Mouse (Mus musculus) bone marrow macrophage, adult 2 months (primary cell): ENCODE measurements around the gene Entpd8.

ENCODE experiments used
- CTCF ChIP-seq: IDR thresholded peaks from 2 replicates; pipeline ENCODE4 v1.5.1; 2012; ENCODE audit warnings: low read depth, mild to moderate bottlenecking, low read length, moderate library complexity
- POLR2A ChIP-seq: IDR thresholded peaks from 2 replicates; pipeline ENCODE4 v1.6.1; 2012; ENCODE audit warnings: mild to moderate bottlenecking, low read depth, low read length, borderline replicate concordance

GRCm38 (mm10) chr2:25072398-25072797 is 7.7 kb upstream of the Entpd8 start:
- no peak for TF ChIP-seq CTCF
- no peak for TF ChIP-seq POLR2A
